Mouse (Mus musculus) brown adipose tissue, adult 24 weeks (tissue): ENCODE data around the gene Tmem38a. TPM values are rescaled to one million over a fixed set of nuclear protein-coding genes. Genes with fewer than 3 reads are reported as not detected.

Experiments
- H3K27ac ChIP-seq: fragments of 200-500 bp; replicated peaks from 2 replicates; pipeline ENCODE4 v1.5.1; 2012; ENCODE audit warnings: low read depth, mild to moderate bottlenecking, low read length
- H3K4me1 ChIP-seq: fragments of 200-500 bp; 2 replicates; pipeline ENCODE4 v1.6.1; 2012; ENCODE audit warnings: low read length, mixed read lengths; ENCODE audit not compliant: control insufficient read depth, insufficient read depth, insufficient read length
- H3K4me3 ChIP-seq: fragments of 200-500 bp; 2 replicates; pipeline ENCODE4 v1.5.1; 2012; ENCODE audit warnings: low read depth, mild to moderate bottlenecking, low read length, moderate library complexity; ENCODE audit not compliant: insufficient read depth
- polyA plus RNA-seq: library from polyadenylated mRNA; stranded (reverse); fragments of >200 nt; gene quantifications from 2 replicates; pipeline ENCODE4 v1.2.4, GENCODE M21; 2012; ENCODE audit not compliant: missing spikeins, insufficient read depth, insufficient read length

Gene Tmem38a
- polyA plus RNA-seq, 1 experiment = 15.0 TPM

DNA sequence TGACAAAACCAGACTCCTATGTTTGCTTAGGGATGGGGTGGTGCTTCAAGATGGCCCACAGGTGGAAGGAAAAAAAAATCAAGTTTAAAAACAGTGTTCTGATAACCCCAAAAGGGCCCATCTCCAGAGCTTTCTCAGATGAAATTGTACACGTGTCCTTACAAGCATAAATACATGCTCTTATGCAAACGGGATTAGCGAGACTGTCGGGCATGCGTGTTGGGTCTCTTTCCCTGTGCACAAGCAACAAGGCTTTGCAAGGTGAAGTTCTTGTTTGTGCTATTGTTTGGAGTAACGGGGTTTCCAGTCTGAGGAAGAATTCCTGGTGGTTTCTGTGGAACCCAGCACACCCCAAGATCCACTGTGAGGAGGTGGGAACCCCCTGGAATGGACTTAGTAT is 1.6 kb downstream of the Tmem38a start:
- Histone ChIP-seq H3K27ac (no peak overlapping the region), H3K4me3 (no peak overlapping the region), H3K4me1 (peaks cover 10% of the 10 kb centered on the region)

DNA sequence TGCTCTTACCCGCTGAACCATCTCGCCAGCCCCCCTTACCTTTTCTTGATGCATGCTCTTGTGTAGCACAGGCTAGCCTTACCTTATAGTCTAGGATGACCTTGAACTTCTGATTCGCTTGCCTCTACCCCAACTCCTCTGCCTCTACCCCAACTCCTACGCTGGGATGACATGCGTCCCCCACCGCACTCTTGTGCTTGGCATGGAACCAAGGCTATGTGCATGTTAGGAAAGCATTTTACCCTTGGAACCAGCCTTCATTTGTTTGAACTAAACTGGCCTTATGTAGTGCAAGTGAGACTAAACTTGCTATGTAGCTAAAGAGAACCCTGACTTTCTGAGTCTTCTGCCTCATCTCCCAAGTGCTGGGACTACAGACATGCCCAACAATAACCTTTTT is 4.1 kb downstream of the Tmem38a start:
- Histone ChIP-seq H3K4me3 (no peak overlapping the region), H3K4me1 (peaks cover 7% of the 10 kb centered on the region; the same call in 1 of the 2 replicates), H3K27ac (no peak overlapping the region)

DNA sequence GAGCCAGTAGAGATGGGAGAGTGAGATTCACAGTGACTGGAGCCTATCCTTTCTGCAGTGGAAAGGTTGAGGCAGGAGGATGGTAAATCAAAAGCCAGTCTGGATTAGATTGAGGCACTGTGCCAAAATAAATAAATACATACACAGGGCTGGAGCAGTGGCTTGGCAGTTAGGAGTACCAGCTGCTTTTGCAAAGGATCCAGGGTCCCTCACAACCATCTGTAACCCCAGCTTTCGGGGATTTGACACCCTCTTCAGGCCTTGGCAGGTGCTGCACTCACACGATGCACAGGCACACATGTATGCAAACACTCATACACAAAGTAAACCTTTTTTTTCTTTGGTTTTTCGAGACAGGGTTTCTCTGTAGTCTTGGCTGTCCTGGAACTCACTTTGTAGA is 5.4 kb downstream of the Tmem38a start:
- Histone ChIP-seq H3K4me3 (no peak overlapping the region), H3K27ac (no peak overlapping the region), H3K4me1 (peaks cover 4% of the 10 kb centered on the region; the same call in 1 of the 2 replicates)

DNA sequence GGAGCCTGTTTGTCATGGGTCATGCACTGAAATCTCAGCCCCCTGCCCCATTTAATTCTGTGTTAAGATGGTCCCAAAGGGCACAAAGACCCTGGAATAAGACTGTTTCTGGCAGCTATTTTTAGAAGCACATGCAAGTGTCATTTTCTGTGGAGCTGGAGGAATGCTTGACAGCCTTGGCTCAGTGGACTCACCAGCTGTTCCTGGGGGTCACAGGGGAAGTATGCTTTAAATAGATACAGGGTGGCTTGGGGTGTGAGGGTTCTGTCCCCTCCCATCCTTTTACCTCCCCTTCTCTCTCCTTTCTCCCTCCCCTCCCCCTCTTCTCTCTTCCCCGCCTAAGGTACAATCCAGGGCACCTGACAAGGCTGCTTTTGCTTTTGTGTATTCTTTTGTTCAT is 6.1 kb downstream of the Tmem38a start:
- H3K4me1 ChIP-seq = no peaks in the 10 kb centered on the region
- no peak overlapping the region for H3K4me3 ChIP-seq
- no peak overlapping the region for H3K27ac ChIP-seq

DNA sequence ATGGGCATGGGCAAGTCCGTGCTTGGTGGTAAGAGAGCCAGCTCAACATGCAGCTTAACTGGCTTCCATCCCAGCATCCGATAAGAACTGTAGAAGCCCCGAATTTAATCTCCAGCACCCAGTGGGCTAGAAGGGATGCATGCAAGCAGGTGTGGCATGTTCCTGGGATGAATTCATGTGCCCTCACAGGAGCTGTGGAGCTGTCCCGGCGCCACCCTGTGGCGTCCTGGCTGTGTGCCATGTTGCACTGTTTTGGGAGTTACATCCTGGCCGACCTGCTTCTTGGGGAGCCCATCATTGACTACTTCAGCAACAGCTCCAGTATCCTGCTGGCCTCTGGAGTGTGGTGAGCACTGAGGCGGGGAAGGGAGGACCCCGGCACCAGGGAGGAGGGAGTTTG is 7.5 kb downstream of the Tmem38a start:
- no peak overlapping the region for H3K27ac ChIP-seq

DNA sequence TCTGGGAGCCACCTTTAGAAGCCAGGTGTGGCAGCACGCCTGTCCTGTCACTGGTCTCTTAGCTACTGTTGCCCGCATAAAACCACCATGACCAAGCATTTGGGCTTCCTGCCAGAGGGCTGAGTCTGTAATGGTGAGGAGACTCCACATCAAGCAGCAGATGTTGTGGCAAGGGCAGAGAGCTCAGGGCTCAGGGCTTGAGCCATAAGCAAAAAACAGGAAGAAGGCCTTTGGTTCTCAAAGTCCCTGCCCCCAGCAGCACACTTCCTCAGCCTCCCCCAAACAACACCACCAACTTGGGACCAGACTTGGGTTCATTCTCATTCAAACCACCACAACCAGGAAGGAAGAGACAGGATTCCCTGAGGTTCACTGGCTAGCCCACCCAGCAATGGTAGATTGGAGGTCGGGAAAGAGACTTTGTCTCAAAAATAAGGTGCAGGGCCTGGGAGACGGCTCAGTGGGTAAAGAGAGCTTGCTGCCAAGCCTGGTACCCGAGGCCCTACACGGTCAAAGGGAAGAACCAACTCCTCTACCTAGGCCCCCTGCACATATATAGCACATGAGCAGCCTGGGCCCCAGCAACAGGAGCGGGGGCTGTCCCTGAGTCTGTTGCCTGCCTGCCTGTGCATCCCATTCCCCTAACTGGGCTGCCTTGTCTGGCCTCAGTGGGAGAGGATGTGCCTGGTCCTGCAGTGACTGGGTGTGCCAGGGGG is 11.4 kb downstream of the Tmem38a start:
- Histone ChIP-seq H3K4me3 (no peak overlapping the region), H3K27ac (0 out of 2 replicates have a peak overlapping the region, but pooled peaks have one; percentile 2), H3K4me1 (no peaks in the 10 kb centered on the region)

More for the DNA sequence above, 7.5 kb downstream of the Tmem38a start:
- Histone ChIP-seq H3K4me1 (no peaks in the 10 kb centered on the region), H3K4me3 (no peak overlapping the region)

DNA sequence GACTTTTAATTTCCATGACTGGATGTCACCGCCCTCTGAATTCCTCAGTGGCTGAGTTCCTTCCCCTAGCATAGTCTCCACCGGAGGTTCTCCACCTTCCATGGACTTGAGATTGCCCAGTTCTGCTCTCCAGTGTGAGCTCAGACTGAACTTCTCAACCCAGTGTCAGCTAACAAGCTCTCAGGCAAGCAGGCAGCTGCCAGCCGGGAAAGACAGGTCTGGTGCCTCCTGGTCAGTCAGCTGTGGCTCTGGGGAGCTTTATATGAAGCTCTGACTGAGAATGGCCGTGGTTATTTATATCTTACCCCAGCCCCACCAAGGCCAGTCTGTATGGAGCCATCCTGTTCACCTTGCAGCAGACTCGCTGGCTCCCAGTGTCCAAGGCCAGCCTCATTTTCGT is 12.5 kb downstream of the Tmem38a start:
- H3K27ac ChIP-seq = no peak overlapping the region
- no peaks in the 10 kb centered on the region for H3K4me1 ChIP-seq
- no peak overlapping the region for H3K4me3 ChIP-seq

DNA sequence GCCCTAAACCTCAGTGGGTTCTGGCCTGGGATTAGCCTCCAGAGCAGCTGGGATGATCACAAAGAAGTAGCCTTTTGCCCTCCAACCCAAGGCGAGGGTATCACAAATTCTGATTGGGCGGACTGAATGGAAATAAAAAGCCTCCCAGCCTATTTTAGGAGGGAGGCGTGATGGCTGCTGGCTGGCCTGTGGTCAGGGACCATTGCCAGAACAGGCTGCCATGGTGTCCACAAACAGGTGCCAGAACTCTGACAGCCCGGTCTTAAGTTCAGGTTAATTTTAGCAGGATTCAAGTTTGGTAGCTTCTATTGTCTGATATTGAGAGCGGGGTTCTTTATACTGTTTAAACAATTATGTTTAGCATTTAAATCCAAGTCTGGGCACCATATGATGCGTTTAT is 16.0 kb downstream of the Tmem38a start:
- Histone ChIP-seq H3K4me3 (no peak overlapping the region), H3K27ac (no peak overlapping the region), H3K4me1 (no peaks in the 10 kb centered on the region)

DNA sequence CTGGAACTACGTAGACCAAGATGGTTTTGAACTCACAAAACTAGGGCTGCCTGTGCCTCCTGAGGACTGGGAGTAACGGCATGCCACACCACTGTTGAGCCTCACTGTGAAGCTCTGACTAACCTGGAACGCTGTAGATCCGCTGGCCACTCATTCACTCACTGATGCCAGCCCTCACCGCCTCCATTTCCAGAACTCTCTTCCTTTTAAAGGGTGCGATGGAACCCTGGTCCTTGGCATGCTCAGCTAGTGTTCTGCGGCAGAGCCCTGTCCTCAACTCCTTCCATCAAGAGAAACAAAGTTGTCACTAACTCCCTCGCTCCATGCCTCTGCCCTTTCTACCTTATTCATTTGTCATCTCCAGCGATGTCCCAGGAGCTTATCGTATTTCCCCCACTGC is 17.0 kb downstream of the Tmem38a start:
- Histone ChIP-seq H3K27ac (no peak overlapping the region), H3K4me1 (no peaks in the 10 kb centered on the region), H3K4me3 (no peak overlapping the region)

DNA sequence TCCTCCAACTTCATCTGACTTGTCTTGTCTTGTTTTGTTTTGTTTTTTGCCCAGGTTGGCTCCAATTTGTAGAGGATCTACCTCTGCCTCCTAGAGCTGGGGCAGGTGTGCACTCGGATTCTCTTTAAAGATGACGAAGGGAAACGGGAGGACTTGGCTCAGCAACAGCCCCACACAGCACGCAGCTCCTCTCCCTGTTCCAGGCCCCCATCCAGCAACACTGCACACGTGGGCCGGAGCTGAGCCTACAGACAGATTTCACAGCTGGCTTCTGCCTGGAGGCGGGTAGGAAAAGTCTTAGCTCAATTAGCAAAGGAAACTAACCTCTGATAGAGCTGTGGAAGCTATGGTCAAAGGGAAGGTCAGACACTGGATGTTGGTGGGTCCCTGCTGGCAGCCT is 17.4 kb downstream of the Tmem38a start:
- Histone ChIP-seq H3K4me1 (no peaks in the 10 kb centered on the region), H3K4me3 (no peak overlapping the region), H3K27ac (no peak overlapping the region)

DNA sequence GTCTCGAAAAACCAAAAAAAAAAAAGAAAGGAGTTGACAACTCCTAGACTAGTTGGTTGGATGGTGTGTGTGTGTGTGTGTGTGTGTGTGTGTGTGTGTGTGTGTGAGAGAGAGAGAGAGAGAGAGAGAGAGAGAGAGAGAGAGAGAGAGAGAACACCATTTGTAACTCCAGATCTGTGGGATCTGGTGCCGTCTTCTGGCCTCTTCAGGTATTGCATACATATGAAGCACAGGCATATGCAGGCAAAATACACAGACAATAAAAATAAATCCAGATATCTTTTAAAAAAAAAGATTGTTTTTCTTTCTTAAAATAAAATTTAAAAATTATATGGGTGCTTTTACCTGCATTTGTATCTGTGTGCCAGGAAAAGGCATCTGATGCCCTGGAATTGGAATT is 18.3 kb downstream of the Tmem38a start:
- Histone ChIP-seq H3K4me3 (no peak overlapping the region), H3K4me1 (no peaks in the 10 kb centered on the region), H3K27ac (no peak overlapping the region)

Other genes with a start within 250 kb of the Tmem38a start
- 18.0 and 21.1 TPM in 2 replicates for gene Eps15l1, start 150.6 kb upstream of the Tmem38a start, polyA plus RNA-seq
- 13.0 and 13.1 TPM in 2 replicates for gene Calr3, start 128.2 kb upstream of the Tmem38a start, polyA plus RNA-seq
- gene 1700030K09Rik, start 128.2 kb upstream of the Tmem38a start, polyA plus RNA-seq = 3.1 and 4.9 TPM in 2 replicates
- 12.8 and 17.7 TPM in 2 replicates for gene Cherp, start 96.8 kb upstream of the Tmem38a start, polyA plus RNA-seq
- gene Slc35e1, start 79.4 kb upstream of the Tmem38a start, polyA plus RNA-seq = 15.0 and 15.8 TPM in 2 replicates
- gene Med26, start 23.8 kb upstream of the Tmem38a start, polyA plus RNA-seq = 3.3 TPM in 2 replicates
- gene Smim7, start 967 bp upstream of the Tmem38a start, polyA plus RNA-seq = 92.7 and 120 TPM in 2 replicates
- gene Nwd1, start 74.7 kb downstream of the Tmem38a start, polyA plus RNA-seq = not detected in 2 replicates
- gene Sin3b, start 151.2 kb downstream of the Tmem38a start, polyA plus RNA-seq = 71.7 and 88.8 TPM in 2 replicates
- 0.59 and 0.88 TPM in 2 replicates for gene F2rl3, start 189.8 kb downstream of the Tmem38a start, polyA plus RNA-seq